Mouse (Mus musculus): ENCODE results near the gene Npm1. TPM values are rescaled to one million over a fixed set of nuclear protein-coding genes. Genes with fewer than 3 reads are reported as not detected.

The Npm1 gene
- polyA plus RNA-seq, 1 experiment from 2014 or later: 592 TPM

DNA sequence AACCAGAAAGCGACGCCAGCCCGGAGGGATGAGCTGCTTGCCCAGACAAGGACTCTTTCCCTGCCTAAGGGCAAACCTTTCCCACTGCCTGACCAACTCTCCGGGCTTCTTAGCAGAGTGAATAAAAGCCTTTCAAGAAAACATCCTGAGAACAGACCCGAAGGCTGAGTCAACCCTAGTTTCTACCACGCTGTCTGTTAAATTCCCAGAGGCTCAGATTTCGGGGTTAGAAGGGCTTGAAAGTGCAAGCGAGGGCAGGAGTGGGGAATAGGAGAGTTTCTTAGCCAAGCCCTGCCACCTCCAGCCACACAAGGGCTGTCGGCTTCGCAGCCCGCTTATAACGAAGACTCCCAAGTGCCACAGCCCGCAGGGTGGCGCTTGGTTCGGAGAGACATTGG lies 36.1 kb upstream of the Npm1 start:
- Histone ChIP-seq H3K27me3 (peaks cover 93% of the 10 kb centered on the region), H3K4me1 (replicated peaks) (peaks cover 45% of the 10 kb centered on the region)

GRCm38 (mm10) chr11:33198351-33199116 lies 35.5 kb upstream of the Npm1 start:
- WGBS: 14% methylated on average over 22 of the region's 22 CpGs
- Histone ChIP-seq H3K9ac (replicated peaks) (no peak overlapping the region), H3K9me3 (peaks cover 12% of the 10 kb centered on the region; the same call in 1 of the 2 replicates), H3K27me3 (peaks cover 93% of the 10 kb centered on the region), H3K4me1 (replicated peaks) (peaks cover 44% of the 10 kb centered on the region), H3K4me2 (replicated peaks) (no peak overlapping the region), H3K4me3 (replicated peaks) (no peak overlapping the region), H3K36me3 (no peaks in the 10 kb centered on the region), H3K27ac (no peak overlapping the region)
- ATAC-seq: no peak

More for the DNA sequence above, 36.1 kb upstream of the Npm1 start:
- 0 out of 2 replicates have a peak overlapping the region, but pooled peaks have one; percentile 51 for H3K4me2 ChIP-seq (replicated peaks)
- no peak overlapping the region for H3K27ac ChIP-seq
- no peak overlapping the region for H3K9ac ChIP-seq (replicated peaks)
- 0 out of 2 replicates have a peak overlapping the region, but pooled peaks have one; percentile 7 for H3K4me3 ChIP-seq (replicated peaks)
- WGBS: 2% methylated on average over 15 of the region's 15 CpGs
- H3K36me3 ChIP-seq: no peaks in the 10 kb centered on the region
- ATAC-seq: no peak
- peaks cover 12% of the 10 kb centered on the region; the same call in 1 of the 2 replicates for H3K9me3 ChIP-seq

DNA sequence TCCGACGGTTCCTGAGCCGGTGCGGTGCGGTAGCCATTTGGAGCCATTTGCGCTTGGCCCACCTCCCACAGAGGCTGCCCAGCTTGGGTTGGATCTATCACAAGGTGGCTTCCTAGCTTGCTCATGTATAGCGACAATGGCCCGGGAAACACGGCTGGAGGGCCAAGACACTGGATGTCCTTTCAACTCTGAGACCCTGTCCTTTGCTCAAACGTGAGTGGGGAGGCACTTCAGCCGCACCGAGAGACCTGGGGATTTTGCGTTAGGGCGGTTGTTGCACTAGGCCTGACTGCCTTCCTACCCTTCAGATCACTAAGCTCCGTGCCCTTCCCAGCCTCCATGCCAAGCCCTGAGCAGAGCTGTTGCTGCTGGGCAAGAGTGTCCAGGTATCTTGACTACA lies 34.7 kb upstream of the Npm1 start:
- Histone ChIP-seq H3K9me3 (peaks cover 12% of the 10 kb centered on the region; the same call in 1 of the 2 replicates), H3K27ac (no peak overlapping the region), H3K4me2 (replicated peaks) (no peak overlapping the region), H3K9ac (replicated peaks) (no peak overlapping the region), H3K4me3 (replicated peaks) (no peak overlapping the region), H3K27me3 (peaks cover 93% of the 10 kb centered on the region), H3K4me1 (replicated peaks) (peaks cover 38% of the 10 kb centered on the region), H3K36me3 (no peaks in the 10 kb centered on the region)
- no peak for ATAC-seq
- 10% methylated on average over 15 of the region's 15 CpGs for WGBS

DNA sequence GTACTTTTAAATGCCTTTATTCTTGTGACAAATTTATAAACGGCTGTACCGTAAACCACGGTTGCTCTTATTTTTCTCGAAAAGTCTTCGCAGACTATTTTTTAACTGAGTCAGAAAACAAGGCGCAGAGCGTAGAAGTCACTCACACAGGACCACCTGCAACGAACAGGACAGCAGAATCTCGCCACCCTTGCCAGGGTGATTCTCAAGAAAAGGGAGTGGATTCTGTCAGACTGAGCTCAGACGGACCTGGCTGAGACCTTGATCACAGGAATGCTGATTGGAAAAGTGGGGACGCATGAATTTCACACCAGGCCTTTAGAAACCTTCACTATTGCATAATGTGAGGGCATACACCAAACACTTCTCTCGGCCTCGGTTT lies 34.1 kb upstream of the Npm1 start:
- Histone ChIP-seq H3K9me3 (peaks cover 12% of the 10 kb centered on the region; the same call in 1 of the 2 replicates), H3K9ac (replicated peaks) (no peak overlapping the region), H3K4me3 (replicated peaks) (no peak overlapping the region), H3K36me3 (no peaks in the 10 kb centered on the region), H3K4me1 (replicated peaks) (peaks cover 33% of the 10 kb centered on the region), H3K27me3 (peaks cover 90% of the 10 kb centered on the region), H3K4me2 (replicated peaks) (no peak overlapping the region), H3K27ac (no peak overlapping the region)
- 17% methylated on average over 13 of the region's 13 CpGs for WGBS
- no peak for ATAC-seq

- 6% methylated on average over 24 of the region's 24 CpGs for WGBS
- no peak overlapping the region for H3K9ac ChIP-seq (replicated peaks)
- peaks cover 89% of the 10 kb centered on the region for H3K27me3 ChIP-seq
- H3K9me3 ChIP-seq: peaks cover 12% of the 10 kb centered on the region; the same call in 1 of the 2 replicates
- no peak overlapping the region for H3K27ac ChIP-seq
- peaks cover 31% of the 10 kb centered on the region for H3K4me1 ChIP-seq (replicated peaks)
- H3K4me3 ChIP-seq (replicated peaks): no peak overlapping the region
- H3K4me2 ChIP-seq (replicated peaks): no peak overlapping the region
- no peak for ATAC-seq
- H3K36me3 ChIP-seq: no peaks in the 10 kb centered on the region
Measured at GRCm38 (mm10) chr11:33196447-33197132, 33.6 kb upstream of the Npm1 start.

- H3K9me3 ChIP-seq: peaks cover 12% of the 10 kb centered on the region; the same call in 1 of the 2 replicates
- no peak overlapping the region for H3K27ac ChIP-seq
- H3K36me3 ChIP-seq: no peaks in the 10 kb centered on the region
- WGBS: 3% methylated on average over 25 of the region's 25 CpGs
- no peak overlapping the region for H3K4me2 ChIP-seq (replicated peaks)
- H3K27me3 ChIP-seq: peaks cover 89% of the 10 kb centered on the region
- peaks cover 23% of the 10 kb centered on the region for H3K4me1 ChIP-seq (replicated peaks)
- peak; percentile 41; the same call in 1 of the 2 replicates for ATAC-seq
- H3K4me3 ChIP-seq (replicated peaks): no peak overlapping the region
- H3K9ac ChIP-seq (replicated peaks): no peak overlapping the region
Measured at GRCm38 (mm10) chr11:33195531-33196446, 32.8 kb upstream of the Npm1 start.

DNA sequence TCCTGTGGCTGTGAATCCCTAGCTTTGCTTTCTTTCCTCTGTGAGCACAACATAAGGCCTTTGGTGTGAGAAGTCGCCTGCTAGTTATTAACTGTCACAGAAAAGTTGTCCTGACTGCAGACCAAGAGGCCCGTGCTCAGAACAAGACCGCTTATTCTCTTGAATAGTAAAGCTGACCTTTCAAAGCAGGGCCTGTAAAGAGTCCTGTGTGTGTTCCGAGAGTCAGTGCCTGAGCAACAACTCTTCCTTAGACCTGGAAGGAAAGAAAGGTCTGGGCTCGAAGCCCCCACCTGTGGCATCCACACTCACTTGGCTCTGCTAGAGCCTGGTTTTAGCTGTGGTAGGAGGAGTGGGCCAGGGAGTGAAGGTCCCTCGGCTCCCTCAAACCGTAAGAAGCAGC lies 32.1 kb upstream of the Npm1 start:
- H3K9ac ChIP-seq (replicated peaks): no peak overlapping the region
- H3K27ac ChIP-seq: no peak overlapping the region
- H3K4me2 ChIP-seq (replicated peaks): no peak overlapping the region
- no peaks in the 10 kb centered on the region for H3K36me3 ChIP-seq
- no peak for ATAC-seq
- peaks cover 12% of the 10 kb centered on the region; the same call in 1 of the 2 replicates for H3K9me3 ChIP-seq
- peaks cover 15% of the 10 kb centered on the region for H3K4me1 ChIP-seq (replicated peaks)
- H3K4me3 ChIP-seq (replicated peaks): no peak overlapping the region
- peaks cover 87% of the 10 kb centered on the region for H3K27me3 ChIP-seq
- WGBS: 14% methylated on average over 7 of the region's 7 CpGs

DNA sequence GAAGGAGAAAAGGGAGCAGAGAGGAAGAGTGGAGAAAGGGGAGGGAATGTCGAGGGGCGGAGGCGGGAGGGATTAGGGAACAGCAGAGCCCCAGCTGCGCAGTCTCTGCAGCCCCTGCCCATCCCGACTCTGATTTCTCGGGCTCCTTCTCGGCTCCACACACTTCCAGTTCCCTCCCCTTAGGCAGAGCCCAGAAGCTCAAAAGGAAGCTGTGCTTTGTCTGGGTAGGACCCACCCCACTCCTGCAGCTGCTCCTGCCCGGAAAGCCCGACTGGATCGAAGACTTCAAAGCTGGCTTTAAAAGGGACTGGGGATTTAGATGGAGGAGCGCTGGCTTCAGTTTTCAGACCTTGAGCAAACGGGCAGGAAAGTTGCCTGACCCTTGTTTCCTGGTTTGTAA lies 30.7 kb upstream of the Npm1 start:
- Histone ChIP-seq H3K4me1 (replicated peaks) (peaks cover 12% of the 10 kb centered on the region), H3K36me3 (no peaks in the 10 kb centered on the region), H3K9me3 (peaks cover 12% of the 10 kb centered on the region; the same call in 1 of the 2 replicates), H3K27ac (no peak overlapping the region), H3K4me2 (replicated peaks) (peak overlapping the region; percentile 36), H3K9ac (replicated peaks) (no peak overlapping the region), H3K4me3 (replicated peaks) (no peak overlapping the region; the same call in 1 of the 2 replicates), H3K27me3 (peaks cover 79% of the 10 kb centered on the region)
- peak; percentile 69 for ATAC-seq
- under 1% methylated on average over 12 of the region's 12 CpGs for WGBS

DNA sequence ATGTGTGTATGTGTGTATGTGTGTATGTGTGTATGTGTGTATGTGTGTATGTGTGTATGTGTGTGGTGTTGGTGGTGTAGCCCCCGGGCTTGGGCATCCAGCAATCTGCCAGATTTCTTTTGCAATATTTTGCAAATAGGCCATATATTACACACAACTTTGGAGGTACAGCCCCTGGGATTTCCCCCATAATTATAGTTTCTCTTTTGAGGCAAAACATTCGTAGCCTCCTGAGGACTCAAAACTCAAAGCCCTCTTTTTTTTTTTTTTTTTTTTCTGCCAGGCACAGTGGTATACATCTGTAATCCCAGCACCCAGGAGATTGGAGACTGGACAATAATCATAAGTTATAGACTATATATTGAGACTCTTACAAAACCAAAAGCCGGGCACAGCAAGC lies 18.8 kb upstream of the Npm1 start:
- 85% methylated on average over 3 of the region's 3 CpGs for WGBS
- Histone ChIP-seq H3K36me3 (no peaks in the 10 kb centered on the region), H3K4me3 (replicated peaks) (no peak overlapping the region), H3K4me1 (replicated peaks) (peaks cover 11% of the 10 kb centered on the region), H3K27me3 (peaks cover 51% of the 10 kb centered on the region), H3K4me2 (replicated peaks) (no peak overlapping the region), H3K9me3 (no peaks in the 10 kb centered on the region), H3K9ac (replicated peaks) (no peak overlapping the region), H3K27ac (no peak overlapping the region)
- no peak for ATAC-seq

GRCm38 (mm10) chr11:33180701-33181116 lies 17.7 kb upstream of the Npm1 start:
- ATAC-seq: peak; percentile 59; the same call in 1 of the 2 replicates
- H3K4me3 ChIP-seq (replicated peaks): peak overlapping the region; percentile 9; the same call in 1 of the 2 replicates

DNA sequence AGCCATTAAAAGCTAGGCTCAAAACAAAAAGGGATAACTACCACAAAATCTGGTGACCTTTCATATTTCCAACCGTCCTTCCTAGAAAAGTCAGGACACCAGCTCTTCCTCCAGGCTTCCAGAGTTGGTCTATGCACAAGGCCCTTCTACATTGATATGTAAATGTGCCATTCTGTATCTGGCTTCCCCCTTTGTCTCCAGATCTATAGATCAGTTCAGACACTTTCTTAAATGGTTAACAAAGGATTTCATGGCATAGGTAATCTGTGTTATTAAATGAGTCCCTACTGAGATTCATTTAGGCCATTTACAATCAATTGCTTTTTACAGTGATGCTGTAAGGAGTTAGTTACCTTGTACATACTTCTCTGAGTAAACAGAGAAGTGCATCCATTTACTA lies 16.8 kb upstream of the Npm1 start:
- Histone ChIP-seq H3K9me3 (no peaks in the 10 kb centered on the region), H3K4me1 (replicated peaks) (peaks cover 11% of the 10 kb centered on the region), H3K36me3 (no peaks in the 10 kb centered on the region), H3K4me3 (replicated peaks) (no peak overlapping the region), H3K4me2 (replicated peaks) (no peak overlapping the region), H3K27me3 (peaks cover 56% of the 10 kb centered on the region), H3K9ac (replicated peaks) (no peak overlapping the region), H3K27ac (no peak overlapping the region)
- no peak for ATAC-seq
- 11% methylated on average over 1 of the region's 1 CpGs for WGBS

More at GRCm38 (mm10) chr11:33180701-33181116, 17.7 kb upstream of the Npm1 start:
- H3K36me3 ChIP-seq: no peaks in the 10 kb centered on the region
- H3K27me3 ChIP-seq: peaks cover 51% of the 10 kb centered on the region
- peak overlapping the region; percentile 47 for H3K4me2 ChIP-seq (replicated peaks)
- H3K9me3 ChIP-seq: no peaks in the 10 kb centered on the region
- peaks cover 11% of the 10 kb centered on the region for H3K4me1 ChIP-seq (replicated peaks)
- WGBS: under 1% methylated on average over 18 of the region's 18 CpGs
- H3K27ac ChIP-seq: no peak overlapping the region
- peak overlapping the region; percentile 17; the same call in 1 of the 2 replicates for H3K9ac ChIP-seq (replicated peaks)
